Mouse (Mus musculus): ENCODE results near the gene Col27a1. TPM values are rescaled to one million over a fixed set of nuclear protein-coding genes. Genes with fewer than 3 reads are reported as not detected.

Gene Col27a1
- polyA plus RNA-seq, 1 experiment from 2014 or later, result 1.5 TPM

GRCm38 (mm10) chr4:63288497-63288896, 74.7 kb downstream of the Col27a1 start:
- WGBS (ENCODE audit: insufficient replicate concordance), result 64% methylated on average over 5 of the region's 5 CpGs
- no peak for DNase-seq
- H3K27ac ChIP-seq, result no peak overlapping the region

GRCm38 (mm10) chr4:63290081-63290480, 76.3 kb downstream of the Col27a1 start:
- ATAC-seq (ENCODE audit: low read depth) (no peak), DNase-seq (no peak)
- 52% methylated on average over 2 of the region's 2 CpGs for WGBS (ENCODE audit: insufficient replicate concordance)
- H3K4me1 ChIP-seq (replicated peaks), result no peaks in the 10 kb centered on the region
- H3K9me3 ChIP-seq (replicated peaks), result no peaks in the 10 kb centered on the region
- H3K9ac ChIP-seq, result no peak overlapping the region
- H3K4me2 ChIP-seq, result no peak overlapping the region
- no peaks in the 10 kb centered on the region for H3K27me3 ChIP-seq
- H3K27ac ChIP-seq, result no peak overlapping the region
- 0 out of 2 replicates have a peak, but pooled peaks cover 2% of the 10 kb centered on the region for H3K36me3 ChIP-seq
- H3K4me3 ChIP-seq (replicated peaks), result no peak overlapping the region

More at GRCm38 (mm10) chr4:63288497-63288896, 74.7 kb downstream of the Col27a1 start:
- no peak overlapping the region for H3K9ac ChIP-seq
- H3K36me3 ChIP-seq, result peaks cover 2% of the 10 kb centered on the region; the same call in 1 of the 2 replicates
- ATAC-seq (ENCODE audit: low read depth), result no peak
- no peaks in the 10 kb centered on the region for H3K4me1 ChIP-seq (replicated peaks)
- no peaks in the 10 kb centered on the region for H3K27me3 ChIP-seq
- H3K9me3 ChIP-seq (replicated peaks), result no peaks in the 10 kb centered on the region
- H3K4me2 ChIP-seq, result no peak overlapping the region
- H3K4me3 ChIP-seq (replicated peaks), result no peak overlapping the region

DNA sequence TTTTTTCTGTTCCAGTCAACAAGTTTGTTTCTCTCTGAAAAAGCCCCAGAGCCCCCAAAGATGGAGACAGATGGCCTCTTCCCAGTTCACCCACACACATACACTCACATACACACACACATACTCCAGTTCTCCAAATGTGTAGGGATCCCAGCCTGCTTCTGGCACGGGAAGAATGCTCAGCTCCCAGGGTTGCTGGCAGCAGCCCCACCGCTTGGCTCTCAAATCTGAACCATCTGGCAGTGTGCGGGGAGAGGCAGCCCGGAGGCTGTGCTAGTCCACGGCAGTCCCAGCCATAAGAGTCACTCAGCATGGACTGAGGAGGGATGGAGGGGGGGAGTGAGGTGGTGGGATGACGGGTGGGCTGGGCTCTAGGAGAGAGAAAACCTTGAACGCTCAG, 77.3 kb downstream of the Col27a1 start:
- DNase-seq (no peak), ATAC-seq (ENCODE audit: low read depth) (no peak)
- no peak overlapping the region for H3K27ac ChIP-seq
- H3K4me2 ChIP-seq, result no peak overlapping the region
- H3K9ac ChIP-seq, result no peak overlapping the region
- H3K27me3 ChIP-seq, result no peaks in the 10 kb centered on the region
- no peaks in the 10 kb centered on the region for H3K36me3 ChIP-seq
- no peaks in the 10 kb centered on the region for H3K9me3 ChIP-seq (replicated peaks)
- no peak overlapping the region for H3K4me3 ChIP-seq (replicated peaks)
- no peaks in the 10 kb centered on the region for H3K4me1 ChIP-seq (replicated peaks)
- 60% methylated on average over 7 of the region's 7 CpGs for WGBS (ENCODE audit: insufficient replicate concordance)

DNA sequence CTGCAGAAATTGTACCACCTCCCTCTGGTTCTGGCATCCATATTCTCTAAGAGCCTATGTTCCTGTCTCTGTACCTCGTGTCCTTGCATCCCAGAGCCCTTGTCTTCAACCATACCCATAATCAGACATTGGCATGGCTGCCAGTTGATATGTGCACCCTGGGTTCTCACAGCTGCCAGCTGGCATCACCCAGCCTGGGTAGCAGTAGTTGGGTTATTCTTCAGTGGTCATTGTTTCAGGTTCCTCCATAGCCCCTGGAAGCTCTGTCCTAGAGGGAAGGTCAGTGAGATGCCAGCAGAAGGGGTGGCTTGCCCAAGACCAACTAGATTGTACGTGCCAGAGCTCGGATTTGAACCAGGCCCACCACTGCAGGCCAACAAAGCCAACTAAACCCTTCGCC, 77.9 kb downstream of the Col27a1 start:
- H3K27me3 ChIP-seq, result no peaks in the 10 kb centered on the region
- H3K27ac ChIP-seq, result no peak overlapping the region
- H3K4me2 ChIP-seq, result no peak overlapping the region
- H3K9ac ChIP-seq, result no peak overlapping the region
- WGBS (ENCODE audit: insufficient replicate concordance), result 34% methylated on average over 4 of the region's 4 CpGs
- H3K4me3 ChIP-seq (replicated peaks), result no peak overlapping the region
- no peaks in the 10 kb centered on the region for H3K9me3 ChIP-seq (replicated peaks)
- H3K4me1 ChIP-seq (replicated peaks), result no peaks in the 10 kb centered on the region
- ATAC-seq (ENCODE audit: low read depth), result no peak
- no peaks in the 10 kb centered on the region for H3K36me3 ChIP-seq
- no peak for DNase-seq

DNA sequence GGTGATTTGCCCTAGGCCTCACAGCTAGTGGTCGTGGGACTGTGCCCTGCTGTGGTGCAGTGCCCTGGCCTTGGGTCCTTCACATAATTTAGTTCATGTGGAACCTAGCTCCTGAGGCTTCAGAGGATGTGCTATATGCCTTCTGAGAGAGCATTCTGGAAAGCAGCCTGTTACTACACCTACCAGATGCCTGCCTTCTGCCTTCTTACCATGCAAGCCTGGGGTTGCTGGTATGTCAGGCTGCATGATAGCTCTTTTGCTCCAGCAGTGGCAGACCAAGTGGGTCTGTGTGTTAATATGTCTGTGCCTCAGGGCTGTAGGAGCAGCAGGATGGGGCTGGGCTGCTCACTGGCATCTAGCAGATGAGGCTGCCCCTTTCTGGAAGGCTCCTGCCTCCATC, 81.8 kb downstream of the Col27a1 start:
- Histone ChIP-seq H3K27ac (no peak overlapping the region), H3K4me3 (replicated peaks) (no peak overlapping the region), H3K9me3 (replicated peaks) (no peaks in the 10 kb centered on the region), H3K4me2 (no peak overlapping the region), H3K36me3 (no peaks in the 10 kb centered on the region), H3K9ac (no peak overlapping the region), H3K4me1 (replicated peaks) (no peaks in the 10 kb centered on the region), H3K27me3 (no peaks in the 10 kb centered on the region)
- DNase-seq (no peak), ATAC-seq (ENCODE audit: low read depth) (no peak)
- 38% methylated on average over 1 of the region's 1 CpGs for WGBS (ENCODE audit: insufficient replicate concordance)

DNA sequence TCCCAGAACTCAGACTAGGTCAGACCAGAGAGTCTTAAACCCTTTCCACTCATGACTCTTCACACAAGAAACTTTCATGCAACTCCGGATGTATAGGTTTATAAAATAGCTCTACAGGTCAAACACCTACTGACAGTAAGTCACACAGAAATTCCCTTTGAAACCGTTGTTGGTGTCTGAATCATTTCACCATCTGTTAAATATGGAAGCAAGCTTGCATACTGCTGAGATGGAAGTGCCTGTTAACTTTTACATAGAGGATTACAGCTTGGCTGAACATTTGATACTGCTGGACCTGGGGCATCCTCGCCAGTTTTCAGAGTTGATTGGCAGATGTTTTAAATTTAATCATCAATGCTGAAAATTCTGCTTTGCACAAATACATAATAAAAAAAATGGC, 82.5 kb downstream of the Col27a1 start:
- no peak overlapping the region for H3K4me2 ChIP-seq
- H3K27ac ChIP-seq, result no peak overlapping the region
- no peak overlapping the region for H3K9ac ChIP-seq
- no peaks in the 10 kb centered on the region for H3K27me3 ChIP-seq
- 43% methylated on average over 3 of the region's 3 CpGs for WGBS (ENCODE audit: insufficient replicate concordance)
- H3K4me3 ChIP-seq (replicated peaks), result no peak overlapping the region
- no peaks in the 10 kb centered on the region for H3K36me3 ChIP-seq
- H3K4me1 ChIP-seq (replicated peaks), result no peaks in the 10 kb centered on the region
- DNase-seq, result no peak
- no peaks in the 10 kb centered on the region for H3K9me3 ChIP-seq (replicated peaks)
- no peak for ATAC-seq (ENCODE audit: low read depth)

GRCm38 (mm10) chr4:63296876-63297275, 83.1 kb downstream of the Col27a1 start:
- no peaks in the 10 kb centered on the region for H3K27me3 ChIP-seq
- 63% methylated on average over 8 of the region's 8 CpGs for WGBS (ENCODE audit: insufficient replicate concordance)
- ATAC-seq (ENCODE audit: low read depth), result no peak

GRCm38 (mm10) chr4:63298191-63298590, 84.4 kb downstream of the Col27a1 start:
- Histone ChIP-seq H3K36me3 (no peaks in the 10 kb centered on the region), H3K4me2 (no peak overlapping the region), H3K27me3 (no peaks in the 10 kb centered on the region), H3K9me3 (replicated peaks) (no peaks in the 10 kb centered on the region), H3K4me1 (replicated peaks) (no peaks in the 10 kb centered on the region), H3K9ac (no peak overlapping the region), H3K4me3 (replicated peaks) (no peak overlapping the region), H3K27ac (no peak overlapping the region)
- WGBS (ENCODE audit: insufficient replicate concordance), result 76% methylated on average over 8 of the region's 8 CpGs
- ATAC-seq (ENCODE audit: low read depth) (no peak), DNase-seq (no peak)

More at GRCm38 (mm10) chr4:63296876-63297275, 83.1 kb downstream of the Col27a1 start:
- Histone ChIP-seq H3K4me3 (replicated peaks) (no peak overlapping the region), H3K9ac (no peak overlapping the region), H3K4me1 (replicated peaks) (no peaks in the 10 kb centered on the region), H3K27ac (no peak overlapping the region), H3K36me3 (no peaks in the 10 kb centered on the region), H3K9me3 (replicated peaks) (no peaks in the 10 kb centered on the region), H3K4me2 (no peak overlapping the region)
- no peak for DNase-seq

DNA sequence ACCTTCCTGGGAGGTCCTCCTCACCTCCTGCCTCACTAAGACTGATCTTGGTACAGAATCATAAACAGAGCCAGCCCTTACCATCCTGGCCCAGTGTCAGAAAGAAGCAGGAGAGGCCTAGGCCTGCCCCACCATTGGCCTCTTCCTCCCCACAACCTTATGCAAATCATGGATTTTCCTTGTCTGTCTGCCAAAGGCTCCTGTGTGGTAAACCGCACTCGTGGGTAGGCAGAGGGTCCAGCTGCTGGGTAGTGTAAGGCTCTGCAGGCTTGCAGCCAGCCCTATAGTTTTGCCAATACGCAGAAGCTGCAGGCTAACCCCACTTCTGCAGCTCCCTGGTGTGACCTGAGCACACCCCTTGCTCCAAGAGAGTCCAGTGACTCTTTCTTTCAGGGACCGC, 88.8 kb downstream of the Col27a1 start:
- no peaks in the 10 kb centered on the region for H3K36me3 ChIP-seq
- WGBS (ENCODE audit: insufficient replicate concordance), result 53% methylated on average over 4 of the region's 4 CpGs
- no peak overlapping the region for H3K9ac ChIP-seq
- no peaks in the 10 kb centered on the region for H3K4me1 ChIP-seq (replicated peaks)
- H3K27ac ChIP-seq, result no peak overlapping the region
- ATAC-seq (ENCODE audit: low read depth) (no peak), DNase-seq (no peak)
- no peak overlapping the region for H3K4me3 ChIP-seq (replicated peaks)
- no peaks in the 10 kb centered on the region for H3K27me3 ChIP-seq
- H3K9me3 ChIP-seq (replicated peaks), result no peaks in the 10 kb centered on the region
- H3K4me2 ChIP-seq, result no peak overlapping the region

DNA sequence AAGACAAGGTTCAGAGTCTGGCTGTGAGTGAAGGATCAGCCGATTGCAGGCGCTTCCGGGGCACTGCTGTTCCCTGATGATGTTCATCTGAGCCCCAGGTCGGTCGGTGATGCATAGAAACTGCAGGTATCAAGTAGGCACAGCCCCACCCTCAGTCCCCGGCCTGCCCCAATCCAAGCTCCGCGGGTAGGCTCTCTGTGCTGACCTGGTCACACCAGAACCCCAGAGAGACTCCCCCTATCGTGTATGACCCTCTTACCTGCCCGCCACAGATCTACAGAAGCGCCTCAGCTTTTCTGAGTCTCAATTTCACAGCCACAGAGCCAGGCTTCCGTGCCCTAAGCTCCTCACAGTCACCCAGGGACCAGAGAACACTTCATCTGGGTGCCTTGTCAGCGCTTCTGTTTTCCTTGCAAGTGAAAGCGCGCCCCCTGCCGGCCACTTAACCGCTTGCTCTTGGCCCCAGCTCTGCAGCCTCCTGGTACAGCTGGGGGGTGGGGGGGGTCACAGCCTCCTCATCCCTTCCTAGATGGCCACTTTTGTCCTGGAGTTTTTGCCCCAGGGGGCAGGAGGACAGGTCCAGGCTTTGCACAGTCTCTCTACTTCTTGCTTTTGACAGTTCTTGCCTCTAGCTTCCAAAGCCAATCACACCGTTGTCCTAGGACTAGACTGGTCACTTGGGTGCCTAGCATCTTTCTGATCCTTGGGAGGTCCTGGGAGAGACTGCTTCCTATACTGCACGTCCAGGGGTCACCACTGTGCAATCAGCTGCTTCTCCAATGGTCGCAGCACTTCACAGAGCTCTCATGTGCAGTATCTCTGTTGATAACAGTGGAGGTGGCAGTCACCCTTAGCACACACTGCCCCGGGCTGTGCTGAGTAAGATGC, 93.6 kb downstream of the Col27a1 start:
- no peak overlapping the region for H3K9ac ChIP-seq
- no peak overlapping the region for H3K27ac ChIP-seq
- DNase-seq (peak; percentile 30), ATAC-seq (ENCODE audit: low read depth) (no peak)
- no peaks in the 10 kb centered on the region for H3K4me1 ChIP-seq (replicated peaks)
- H3K4me3 ChIP-seq (replicated peaks), result no peak overlapping the region
- H3K4me2 ChIP-seq, result no peak overlapping the region
- H3K27me3 ChIP-seq, result no peaks in the 10 kb centered on the region
- H3K9me3 ChIP-seq (replicated peaks), result no peaks in the 10 kb centered on the region
- H3K36me3 ChIP-seq, result no peaks in the 10 kb centered on the region
- WGBS (ENCODE audit: insufficient replicate concordance), result 26% methylated on average over 21 of the region's 21 CpGs

DNA sequence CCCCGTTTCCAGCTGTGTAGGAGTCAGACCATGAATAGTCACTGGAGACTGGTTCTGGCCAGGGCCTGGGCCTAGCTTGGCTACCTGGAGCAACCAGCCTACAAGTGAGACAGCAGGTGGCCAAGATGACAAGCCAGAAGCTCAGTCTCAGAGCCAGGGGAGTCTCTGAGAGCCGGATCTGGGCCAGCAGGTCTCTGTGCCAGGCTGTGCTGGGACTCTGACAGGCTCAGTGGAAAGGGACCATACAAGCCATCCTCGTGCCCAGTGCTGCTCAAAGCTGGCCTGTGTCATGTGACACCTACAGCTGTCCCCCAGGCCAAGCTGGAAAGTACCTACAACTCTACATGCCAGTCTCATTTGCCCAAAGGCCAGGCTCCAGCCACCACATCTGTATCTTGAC, 94.5 kb downstream of the Col27a1 start:
- Histone ChIP-seq H3K4me1 (replicated peaks) (no peaks in the 10 kb centered on the region), H3K4me2 (no peak overlapping the region), H3K9me3 (replicated peaks) (no peaks in the 10 kb centered on the region), H3K27me3 (no peaks in the 10 kb centered on the region), H3K36me3 (no peaks in the 10 kb centered on the region), H3K27ac (no peak overlapping the region), H3K4me3 (replicated peaks) (no peak overlapping the region), H3K9ac (no peak overlapping the region)
- no peak for ATAC-seq (ENCODE audit: low read depth)
- WGBS (ENCODE audit: insufficient replicate concordance), result 55% methylated on average over 3 of the region's 3 CpGs
- no peak for DNase-seq

Data from liver, embryonic 13.5 days (tissue).